Mouse (Mus musculus) limb, embryonic 14.5 days (tissue): ENCODE data around the gene Epb41l2. TPM values are rescaled to one million over a fixed set of nuclear protein-coding genes. Genes with fewer than 3 reads are reported as not detected.

Source experiments
- ATAC-seq: fragments of 200-750 bp; cut with Nextera tagmentation; 2 replicates; pipeline ENCODE4 v1.8.0; 2017; ENCODE audit warnings: low read depth, moderate number of reproducible peaks, moderate TSS enrichment; ENCODE audit not compliant: low FRiP score
- DNase-seq: peaks from one replicate; pipeline ENCODE4 v3.0.0-alpha.2; 2015; ENCODE audit warnings: low spot score
- H3K27ac ChIP-seq: fragments of 300-500 bp; sonication (generic); replicated peaks from 2 replicates; pipeline ENCODE4 v1.5.1; 2014; ENCODE audit warnings: low read depth, mild to moderate bottlenecking, low read length, moderate library complexity, mixed read lengths
- H3K27me3 ChIP-seq: fragments of 300-500 bp; sonication (generic); 2 replicates; pipeline ENCODE4 v1.6.1; 2014; ENCODE audit warnings: low read length, mixed read lengths; ENCODE audit not compliant: control insufficient read depth, insufficient read depth
- H3K36me3 ChIP-seq: fragments of 300-500 bp; sonication (generic); 2 replicates; pipeline ENCODE4 v1.6.1; 2014; ENCODE audit warnings: mild to moderate bottlenecking, low read length, moderate library complexity, mixed read lengths; ENCODE audit not compliant: control insufficient read depth, insufficient read depth
- H3K4me1 ChIP-seq: fragments of 300-500 bp; sonication (generic); 2 replicates; pipeline ENCODE4 v1.6.1; 2014; ENCODE audit warnings: antibody characterized with exemption, low read length, mixed read lengths; ENCODE audit not compliant: control insufficient read depth, insufficient read depth
- H3K4me2 ChIP-seq: fragments of 300-500 bp; sonication (generic); replicated peaks from 2 replicates; pipeline ENCODE4 v1.6.1; 2014; ENCODE audit warnings: low read depth, mild to moderate bottlenecking, low read length, moderate library complexity; ENCODE audit not compliant: severe bottlenecking
- H3K4me3 ChIP-seq: fragments of 300-500 bp; sonication (generic); replicated peaks from 2 replicates; pipeline ENCODE4 v1.5.1; 2014; ENCODE audit warnings: low read length
- H3K9ac ChIP-seq: fragments of 300-500 bp; sonication (generic); 2 replicates; pipeline ENCODE4 v1.6.1; 2014; ENCODE audit warnings: mild to moderate bottlenecking, low read depth, low read length, moderate library complexity; ENCODE audit not compliant: severe bottlenecking
- H3K9me3 ChIP-seq: fragments of 300-500 bp; sonication (generic); 2 replicates; pipeline ENCODE4 v1.6.1; 2016; ENCODE audit warnings: low read length; ENCODE audit not compliant: control insufficient read depth
- POLR2A ChIP-seq: fragments of 200-500 bp; IDR thresholded peaks from 2 replicates; pipeline ENCODE4 v1.8.0; 2012; ENCODE audit warnings: inconsistent platforms, mild to moderate bottlenecking, moderate library complexity, borderline replicate concordance; ENCODE audit not compliant: insufficient read depth, insufficient read length; ENCODE audit errors: extremely low read depth
- WGBS: fragments of 180-500 bp; shearing (Covaris S2); extraction: QIAGEN DNeasy Blood & Tissue Kit; methylation state at CpG from one replicate; pipeline ENCODE4 v1.1.7; 2014; 5-methylcytosine and 5-hydroxymethylcytosine counted together
- polyA plus RNA-seq, 2 experiments: library from polyadenylated mRNA; depleted of rRNA in 1 of 2; stranded (reverse) in 1 of 2; unstranded in 1 of 2; fragments of >200 nt; fragmentation: Nextera tagmentation in 1 of 2; extraction: Ambion mirVana in 1 of 2; gene quantifications; 2 replicates each; pipeline versions ENCODE4 v1.2.1 to v1.2.3; 2012 to 2014

Epb41l2 gene
- polyA plus RNA-seq, 2 experiments, result 78.1 to 143 TPM

DNA sequence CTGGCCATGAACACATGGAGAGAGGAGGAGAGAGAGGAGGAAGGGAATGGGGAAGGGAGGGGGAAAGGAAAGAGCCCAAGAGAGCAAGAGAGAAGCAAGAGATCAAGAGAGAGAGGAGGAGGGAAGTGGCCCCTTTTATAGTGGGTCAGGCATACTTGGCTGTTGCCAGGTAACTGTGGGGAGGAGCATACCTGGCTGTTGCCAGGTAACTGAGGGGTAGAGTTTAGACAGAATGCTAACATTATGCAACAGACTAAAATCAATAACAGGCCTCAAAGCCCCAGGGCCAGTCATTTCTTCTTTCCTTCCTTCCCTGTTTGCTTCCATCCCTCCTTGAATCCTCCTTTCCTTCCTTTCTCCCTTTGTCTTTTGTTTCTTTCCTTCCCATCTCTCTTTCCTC lies 41.9 kb upstream of the Epb41l2 start:
- H3K9ac ChIP-seq, result no peak overlapping the region
- H3K4me1 ChIP-seq, result peaks cover 8% of the 10 kb centered on the region
- H3K4me3 ChIP-seq, result no peak overlapping the region
- H3K36me3 ChIP-seq, result no peaks in the 10 kb centered on the region
- H3K27ac ChIP-seq, result no peak overlapping the region
- H3K9me3 ChIP-seq, result no peaks in the 10 kb centered on the region
- H3K4me2 ChIP-seq, result no peak overlapping the region
- no peaks in the 10 kb centered on the region for H3K27me3 ChIP-seq
- DNase-seq (no peak), ATAC-seq (no peak)
- TF ChIP-seq POLR2A, result no peak

DNA sequence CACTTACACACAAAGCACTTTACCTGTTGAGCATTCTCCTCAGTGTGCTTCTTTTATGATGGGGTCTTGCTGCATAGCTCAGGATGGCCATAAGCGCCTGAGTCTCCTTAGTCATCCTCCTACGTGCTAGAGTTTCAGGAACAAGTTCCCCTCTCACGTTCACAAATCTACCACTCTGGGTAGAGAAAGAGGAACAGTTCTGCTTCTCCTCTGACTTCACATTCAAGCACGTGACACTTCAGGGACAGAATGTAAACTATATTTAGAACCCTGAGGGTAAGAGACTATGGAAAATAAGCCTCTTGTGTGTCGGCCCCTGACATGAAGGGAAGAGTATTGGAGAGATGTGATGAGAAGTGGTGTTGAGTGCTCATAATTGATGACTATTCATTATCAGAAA lies 41.2 kb upstream of the Epb41l2 start:
- Histone ChIP-seq H3K36me3 (no peaks in the 10 kb centered on the region), H3K9me3 (no peaks in the 10 kb centered on the region), H3K4me1 (peaks cover 8% of the 10 kb centered on the region), H3K27ac (no peak overlapping the region), H3K4me2 (no peak overlapping the region), H3K27me3 (no peaks in the 10 kb centered on the region), H3K4me3 (no peak overlapping the region), H3K9ac (no peak overlapping the region)
- no peak for TF ChIP-seq POLR2A
- ATAC-seq, result no peak
- DNase-seq, result no peak
- WGBS, result 71% methylated on average over 5 of the region's 5 CpGs

DNA sequence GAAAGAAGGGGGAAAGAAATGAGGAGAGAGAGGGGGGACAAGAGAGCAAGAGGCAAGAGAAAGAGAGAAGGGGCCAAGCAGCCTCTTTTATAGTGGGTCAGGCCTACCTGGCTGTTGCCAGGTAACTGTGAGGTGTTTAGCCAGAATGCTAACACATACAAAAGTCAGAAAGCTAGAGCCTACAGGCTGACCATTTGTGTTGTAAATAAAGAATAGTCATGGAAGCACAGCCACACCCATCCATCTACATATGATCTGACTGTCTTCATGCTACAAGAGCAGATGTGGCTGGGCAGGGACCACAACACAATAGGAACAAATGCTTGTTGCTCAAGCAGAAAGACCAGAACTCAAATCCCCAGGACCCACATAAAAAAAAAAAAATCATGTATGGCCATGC lies 40.1 kb upstream of the Epb41l2 start:
- ATAC-seq (no peak), DNase-seq (no peak)
- Histone ChIP-seq H3K9ac (no peak overlapping the region), H3K4me2 (no peak overlapping the region), H3K36me3 (no peaks in the 10 kb centered on the region), H3K4me1 (peaks cover 3% of the 10 kb centered on the region), H3K27me3 (no peaks in the 10 kb centered on the region), H3K27ac (no peak overlapping the region), H3K4me3 (no peak overlapping the region), H3K9me3 (no peaks in the 10 kb centered on the region)
- no peak for TF ChIP-seq POLR2A

DNA sequence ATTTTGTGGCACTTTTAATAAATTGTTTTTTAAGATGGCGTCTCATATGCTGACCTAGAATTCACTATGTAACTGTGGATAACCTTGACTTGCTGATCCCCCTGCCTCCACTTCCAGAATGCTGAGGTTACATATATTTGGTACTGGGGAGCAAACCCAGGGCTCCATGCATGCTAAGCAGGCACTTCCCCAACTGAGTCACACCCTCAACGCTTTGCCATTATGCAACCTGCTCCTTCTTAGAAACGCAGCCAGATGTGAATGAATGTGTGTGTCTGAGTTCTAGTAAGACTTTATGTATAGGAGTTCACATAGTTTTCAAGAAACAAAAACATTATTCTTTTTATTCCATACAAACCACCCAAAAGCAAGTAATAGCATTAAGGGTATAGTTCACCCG lies 38.4 kb upstream of the Epb41l2 start:
- no peak overlapping the region for H3K4me3 ChIP-seq
- no peak for ATAC-seq
- 84% methylated on average over 4 of the region's 4 CpGs for WGBS

DNA sequence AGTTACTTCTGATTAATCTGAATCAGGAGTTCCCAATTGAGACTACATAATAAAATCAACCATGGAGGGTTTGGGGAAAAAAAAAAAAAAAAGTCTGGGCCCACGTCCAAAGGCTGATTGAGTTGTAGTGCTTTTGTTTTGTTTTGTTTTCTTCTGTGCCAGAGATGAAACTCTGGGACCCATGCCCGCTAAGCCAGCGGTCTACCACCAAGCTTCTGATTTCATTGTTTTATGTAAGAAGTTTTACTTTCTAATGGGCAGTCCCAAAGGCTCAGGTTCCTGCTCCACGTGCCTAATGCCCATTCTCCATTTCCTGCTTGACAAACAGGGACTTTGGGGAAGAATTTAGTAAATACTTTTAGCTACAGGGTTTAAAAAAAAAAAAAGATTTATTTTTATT lies 33.9 kb upstream of the Epb41l2 start:
- H3K9ac ChIP-seq, result no peak overlapping the region
- 0 out of 2 replicates have a peak, but pooled peaks cover 3% of the 10 kb centered on the region for H3K4me1 ChIP-seq
- H3K4me2 ChIP-seq, result no peak overlapping the region
- H3K27me3 ChIP-seq, result no peaks in the 10 kb centered on the region
- ATAC-seq, result no peak
- 49% methylated on average over 4 of the region's 4 CpGs for WGBS
- DNase-seq, result peak; percentile 48
- no peak overlapping the region for H3K4me3 ChIP-seq
- no peak overlapping the region for H3K27ac ChIP-seq
- TF ChIP-seq POLR2A, result no peak
- no peaks in the 10 kb centered on the region for H3K36me3 ChIP-seq
- no peaks in the 10 kb centered on the region for H3K9me3 ChIP-seq

More for the DNA sequence above, 38.4 kb upstream of the Epb41l2 start:
- H3K27ac ChIP-seq, result no peak overlapping the region
- no peaks in the 10 kb centered on the region for H3K9me3 ChIP-seq
- H3K36me3 ChIP-seq, result no peaks in the 10 kb centered on the region
- no peak for TF ChIP-seq POLR2A
- DNase-seq, result no peak
- no peak overlapping the region for H3K4me2 ChIP-seq
- H3K4me1 ChIP-seq, result peaks cover 3% of the 10 kb centered on the region; the same call in 1 of the 2 replicates
- H3K9ac ChIP-seq, result no peak overlapping the region
- H3K27me3 ChIP-seq, result no peaks in the 10 kb centered on the region

DNA sequence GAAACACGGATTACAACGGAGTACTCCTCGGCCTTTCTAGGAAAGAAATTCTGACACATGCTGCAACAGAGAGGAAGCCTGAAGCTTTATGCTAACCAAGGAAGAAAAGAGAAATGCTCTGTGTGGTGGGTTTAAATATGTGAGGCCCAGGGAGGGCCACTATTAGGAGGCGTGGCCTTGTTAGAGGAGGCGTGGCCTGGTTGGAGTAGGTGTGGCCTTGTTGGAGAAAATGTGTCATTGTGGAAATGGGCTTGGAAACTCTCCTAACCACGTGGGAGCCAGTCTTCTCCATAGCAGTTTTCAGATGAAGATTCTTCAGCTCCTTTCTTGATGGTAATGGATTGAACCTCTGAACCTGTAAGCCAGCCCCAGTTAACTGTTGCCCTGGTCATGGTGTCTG lies 32.1 kb upstream of the Epb41l2 start:
- no peak overlapping the region for H3K4me2 ChIP-seq
- H3K36me3 ChIP-seq, result no peaks in the 10 kb centered on the region
- no peak for TF ChIP-seq POLR2A
- H3K4me3 ChIP-seq, result no peak overlapping the region
- DNase-seq (no peak), ATAC-seq (no peak)
- 82% methylated on average over 6 of the region's 6 CpGs for WGBS
- H3K9ac ChIP-seq, result no peak overlapping the region
- 0 out of 2 replicates have a peak, but pooled peaks cover 3% of the 10 kb centered on the region for H3K4me1 ChIP-seq
- no peak overlapping the region for H3K27ac ChIP-seq
- H3K27me3 ChIP-seq, result no peaks in the 10 kb centered on the region
- no peaks in the 10 kb centered on the region for H3K9me3 ChIP-seq
